Mouse (Mus musculus) small intestine, adult 2 months (tissue): Measurements from ENCODE around the gene Ghrhr.

ENCODE experiments used
- CTCF ChIP-seq: fragments of 200-500 bp; IDR thresholded peaks from 2 replicates; pipeline ENCODE4 v1.5.1; 2012; ENCODE audit warnings: low read depth, mild to moderate bottlenecking, control low read depth, inconsistent platforms, low read length, moderate library complexity, mixed read lengths; ENCODE audit not compliant: insufficient replicate concordance, insufficient read length; ENCODE audit errors: extremely low read depth
- POLR2A ChIP-seq: fragments of 200-500 bp; IDR thresholded peaks from 2 replicates; pipeline ENCODE4 v1.6.1; 2012; ENCODE audit warnings: low read depth, mild to moderate bottlenecking, control low read depth, inconsistent platforms, low read length, moderate library complexity

DNA sequence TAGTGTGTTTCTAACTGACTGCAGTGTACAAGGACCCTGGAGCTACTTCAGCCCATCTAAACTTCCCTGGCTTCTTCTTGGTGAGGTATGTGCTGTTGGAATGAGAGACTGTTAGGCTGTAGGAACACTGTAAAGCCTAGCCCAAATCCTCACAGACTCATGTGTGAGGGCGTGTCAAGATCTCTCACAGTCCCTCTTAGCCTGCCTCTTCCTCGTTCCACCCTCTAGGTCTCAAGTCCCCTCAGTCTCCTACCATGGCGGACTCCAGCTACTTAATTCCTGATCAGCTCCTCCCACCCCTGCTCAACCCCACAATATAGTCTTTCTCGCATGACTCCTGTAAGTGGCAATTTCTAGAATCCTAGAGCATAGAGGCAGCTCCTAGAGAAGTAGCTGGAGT lies 26.9 kb upstream of the Ghrhr start:
- TF ChIP-seq CTCF, result no peak
- TF ChIP-seq POLR2A, result no peak
